Mouse (Mus musculus) layer of hippocampus, adult 11-12 months (tissue): ENCODE measurements around the gene Ndrg2.
"Not testable (repeated sequence)": the region's sequence is repeated elsewhere in the genome, so short reads cannot be mapped to it uniquely, and the experiment has no call there.

Experiments used
- DNase-seq: peaks from one replicate; pipeline ENCODE4 v3.0.0; 2022; ENCODE audit warnings: low spot score

The Ndrg2 gene

DNA sequence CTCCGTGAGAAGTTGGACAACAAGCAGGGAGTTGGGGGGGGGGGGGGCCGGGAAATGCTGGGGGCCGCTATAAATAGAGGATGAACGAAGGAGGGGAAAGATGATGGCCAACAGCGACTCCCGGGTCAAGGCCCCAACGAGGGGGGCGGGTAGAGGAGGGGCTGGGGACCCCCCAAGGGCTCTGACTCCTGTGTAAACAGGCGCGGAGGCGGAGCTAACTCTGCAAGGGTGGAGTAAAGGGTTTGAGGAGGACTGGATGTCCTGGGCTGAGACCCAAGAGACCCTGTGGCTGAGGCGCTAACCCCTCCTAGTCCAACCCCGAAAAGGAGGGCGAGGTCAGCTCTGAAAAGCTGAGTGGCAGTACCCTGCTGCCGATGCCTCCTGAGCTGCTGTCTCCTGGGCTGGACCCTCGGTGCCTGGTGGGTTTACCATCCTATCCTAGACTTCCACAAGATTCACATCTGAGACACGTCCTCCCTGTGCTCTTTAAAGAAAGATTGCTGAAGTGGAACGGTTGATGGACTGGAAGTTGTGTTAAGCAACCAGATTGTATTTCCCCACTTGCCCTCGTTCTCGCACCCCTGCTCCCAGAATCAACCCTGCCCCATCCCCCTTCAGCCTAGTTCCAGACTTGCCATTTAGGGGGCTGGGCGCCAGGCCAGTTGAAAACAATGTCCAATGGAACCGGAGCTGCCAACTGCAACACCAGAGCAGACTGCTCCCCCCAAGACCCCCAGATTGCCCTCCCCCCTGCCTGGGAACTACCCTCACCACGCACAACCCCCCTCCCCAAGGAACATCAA, at the start of gene Ndrg2:
Gene Ndrg2, minus strand, starts transcription at position 199 of the 803 bp plus-strand sequence.
- peak; percentile 75 for DNase-seq

DNA sequence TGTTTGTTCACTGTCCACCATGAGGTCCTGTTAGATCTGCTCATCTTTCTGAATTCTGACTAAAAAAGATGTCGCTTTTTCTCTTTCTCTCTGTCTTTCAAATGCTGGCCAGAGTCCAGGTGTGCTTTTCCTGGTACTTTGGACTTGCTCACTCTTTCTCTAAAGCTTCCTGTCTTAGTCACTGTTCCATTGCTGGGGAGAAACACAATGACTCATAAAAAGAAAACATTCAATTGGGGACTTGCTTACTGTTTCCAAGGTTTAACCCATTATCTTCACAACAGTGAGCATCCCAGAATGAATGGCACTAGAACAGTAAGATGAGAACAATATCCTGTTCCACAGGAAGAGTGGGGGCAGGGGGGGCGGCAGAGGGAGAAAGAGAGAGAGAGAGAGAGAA, 46.4 kb upstream of the Ndrg2 start:
- no peak for DNase-seq

DNA sequence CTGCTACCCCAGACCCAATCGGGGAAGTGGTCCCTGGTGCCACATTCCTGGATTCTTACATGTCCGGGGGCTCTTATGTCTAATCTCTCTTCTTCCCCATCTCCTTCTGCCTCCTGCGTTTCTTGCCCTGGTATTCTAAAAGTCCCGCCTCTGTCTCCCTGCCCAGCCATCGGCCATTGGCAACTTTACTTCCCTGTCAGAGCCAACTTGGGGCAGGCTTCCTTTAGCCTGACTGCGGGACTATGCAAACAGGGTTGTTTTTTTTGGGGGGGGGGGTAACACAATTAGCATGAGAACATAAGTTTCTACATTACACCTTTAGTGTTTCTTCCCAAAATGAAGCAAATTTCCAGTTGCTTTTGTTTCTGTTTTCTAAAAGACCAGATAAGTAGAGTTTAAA, 29.4 kb upstream of the Ndrg2 start:
- DNase-seq = no peak

DNA sequence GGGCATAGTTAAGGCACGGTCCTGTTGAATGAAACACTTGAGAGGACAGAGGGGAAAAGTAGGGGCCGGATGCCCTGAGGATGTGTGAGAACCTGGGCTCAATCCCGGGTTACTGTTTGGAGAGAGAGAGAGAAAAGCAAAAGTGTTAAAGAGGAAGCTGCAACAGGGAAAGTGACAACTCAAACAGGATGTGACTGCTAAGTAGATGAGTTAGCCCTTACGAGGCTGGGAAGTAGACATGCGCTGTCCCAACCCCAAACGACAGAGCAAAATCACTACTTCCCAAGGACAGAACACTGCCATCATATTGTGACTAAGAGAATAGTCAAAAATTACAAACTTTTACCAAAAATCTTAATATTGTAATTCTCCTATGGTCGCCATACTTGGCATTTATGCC, 28.3 kb upstream of the Ndrg2 start:
- no peak for DNase-seq

DNA sequence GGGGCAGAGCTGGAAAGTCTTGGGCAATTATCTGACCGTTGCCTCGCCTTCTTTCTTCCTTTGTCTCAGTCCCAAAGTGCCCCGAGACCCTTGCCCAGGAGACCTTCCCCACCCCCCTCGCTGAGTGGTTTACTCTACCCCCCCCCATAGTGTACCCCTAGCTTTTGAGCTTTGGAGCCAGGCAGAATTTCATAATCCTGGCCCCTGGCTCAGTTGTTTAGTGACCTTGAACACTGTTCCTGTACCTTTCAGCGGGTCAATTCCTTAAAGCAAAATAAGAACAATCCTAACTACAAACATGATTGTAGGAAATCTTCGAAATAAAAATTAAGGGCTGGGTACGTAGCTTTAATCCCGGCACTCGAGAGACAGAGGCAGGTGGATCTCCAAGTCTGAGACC, 27.6 kb upstream of the Ndrg2 start:
- no peak for DNase-seq

- DNase-seq = no peak
Measured at GRCm38 (mm10) chr14:51940944-51941560, 27.1 kb upstream of the Ndrg2 start.

- no peak for DNase-seq
Measured at GRCm38 (mm10) chr14:51939005-51939404, 25.0 kb upstream of the Ndrg2 start.

DNA sequence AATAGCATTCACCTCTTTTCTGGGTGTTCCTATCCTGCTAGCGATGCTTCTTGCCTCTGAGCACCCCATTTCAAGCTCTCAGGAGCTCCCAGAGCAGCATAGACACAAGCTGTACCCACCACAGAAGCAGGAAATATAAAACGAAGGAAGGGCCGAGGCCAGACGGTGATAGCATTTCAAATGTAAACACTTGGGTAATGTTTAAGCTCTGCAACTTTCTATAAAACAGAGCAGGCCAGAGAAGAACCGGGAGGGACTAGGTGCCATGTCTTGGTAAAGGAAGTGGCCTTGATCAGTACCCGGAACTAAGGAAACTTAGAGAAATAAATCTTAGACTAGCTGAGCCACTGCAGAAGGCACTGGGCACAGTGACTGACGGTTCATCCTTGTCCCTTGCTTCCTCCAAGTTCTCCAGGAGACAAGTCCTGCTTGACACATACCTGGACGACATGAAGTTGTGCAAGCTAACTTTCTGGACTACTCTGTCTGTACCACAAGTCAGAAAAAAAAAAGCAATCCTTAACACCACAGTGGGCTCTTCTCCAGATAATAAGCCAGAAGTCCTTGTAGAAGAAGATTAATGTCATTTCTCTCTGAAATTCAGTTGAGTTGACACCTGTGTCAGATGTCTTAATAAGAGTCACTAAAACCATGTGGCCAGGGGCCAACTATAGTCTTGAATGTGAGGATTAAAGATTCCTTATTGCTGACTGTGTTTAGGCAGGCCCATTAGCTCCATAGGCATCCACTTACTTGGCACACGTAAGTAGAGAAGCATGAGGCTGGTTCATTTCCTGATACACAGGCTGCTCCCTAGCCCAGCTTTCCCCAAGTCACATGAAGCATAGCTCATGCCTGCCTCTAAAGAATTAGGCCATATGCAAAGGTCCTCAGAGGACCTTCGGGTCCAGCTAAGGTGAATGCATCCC, 18.4 kb upstream of the Ndrg2 start:
- no peak for DNase-seq

GRCm38 (mm10) chr14:51930824-51931223, 16.9 kb upstream of the Ndrg2 start:
- DNase-seq = peak; percentile 77

GRCm38 (mm10) chr14:51929968-51930367, 16.0 kb upstream of the Ndrg2 start:
- no peak for DNase-seq

DNA sequence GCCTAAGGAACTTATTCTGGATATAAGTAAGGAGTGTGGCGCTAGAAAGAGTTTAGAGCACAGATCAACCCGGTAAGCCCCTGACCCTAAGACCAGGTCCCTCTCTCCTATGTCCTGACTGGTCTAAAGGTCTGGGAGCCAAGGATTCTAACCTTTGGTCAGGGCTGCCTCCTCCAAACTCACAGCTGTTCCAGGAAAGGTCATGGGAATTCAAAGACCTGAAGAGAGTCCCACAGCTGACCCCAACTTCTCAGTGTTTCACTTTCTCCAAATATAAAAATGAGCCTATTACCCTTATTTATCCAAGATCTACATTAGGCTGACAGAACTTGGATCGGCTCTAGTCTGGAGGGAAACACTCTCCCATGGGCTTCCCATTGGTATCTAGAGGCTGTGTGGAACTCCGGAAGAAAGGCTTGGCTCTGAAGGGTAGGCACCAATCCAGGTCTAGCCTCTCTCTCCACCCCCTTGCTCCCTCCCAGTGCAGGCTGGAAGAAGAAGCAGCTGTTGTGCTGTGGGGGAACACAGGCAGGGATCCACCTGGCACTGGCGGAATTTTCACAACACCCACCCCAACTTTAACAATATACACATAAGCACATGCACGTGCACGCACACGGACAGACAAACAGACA, 15.5 kb upstream of the Ndrg2 start:
- peak; percentile 64 for DNase-seq

DNA sequence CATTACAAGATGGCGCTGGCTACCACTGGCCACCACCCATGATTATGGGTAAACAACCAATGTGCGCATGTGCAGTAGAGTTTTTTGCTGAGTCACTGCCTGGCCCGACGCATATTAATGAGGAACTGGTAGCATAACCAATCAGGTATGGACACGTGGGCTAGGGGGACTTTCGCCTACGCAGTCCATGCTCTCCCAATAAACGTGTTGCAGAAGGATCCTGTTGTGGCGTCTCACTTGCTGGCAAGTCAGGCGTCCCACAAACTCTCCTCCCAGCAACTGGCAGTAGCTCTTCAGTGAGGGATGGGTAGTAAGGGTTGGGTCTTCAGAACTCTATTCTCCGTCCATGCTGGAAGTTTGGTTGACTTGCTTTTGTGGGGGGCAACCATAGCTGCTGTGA, 13.0 kb upstream of the Ndrg2 start:
- not testable (repeated sequence) for DNase-seq

- DNase-seq = no peak
Measured at GRCm38 (mm10) chr14:51923492-51923891, 9.5 kb upstream of the Ndrg2 start.

GRCm38 (mm10) chr14:51922910-51923309, 9.0 kb upstream of the Ndrg2 start:
- no peak for DNase-seq

DNA sequence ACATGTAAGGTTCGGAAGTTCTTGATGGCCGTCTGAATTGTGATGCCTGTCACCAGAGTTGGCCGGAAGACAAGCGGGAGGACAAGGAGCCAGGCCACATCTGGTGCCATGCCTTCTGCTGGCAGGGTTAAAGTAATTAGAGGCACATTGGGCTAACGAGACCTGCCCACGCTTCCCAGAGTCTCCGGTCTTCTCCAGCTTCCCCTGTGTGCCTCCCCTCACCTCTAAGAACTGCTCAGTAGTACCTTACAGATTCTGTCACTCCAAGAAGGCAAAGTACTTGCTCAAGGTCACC, 8.6 kb upstream of the Ndrg2 start, which contains the start of gene Rnase13:
Gene Rnase13, minus strand, starts transcription at position 203 of the 295 bp plus-strand sequence.
- no peak for DNase-seq

DNA sequence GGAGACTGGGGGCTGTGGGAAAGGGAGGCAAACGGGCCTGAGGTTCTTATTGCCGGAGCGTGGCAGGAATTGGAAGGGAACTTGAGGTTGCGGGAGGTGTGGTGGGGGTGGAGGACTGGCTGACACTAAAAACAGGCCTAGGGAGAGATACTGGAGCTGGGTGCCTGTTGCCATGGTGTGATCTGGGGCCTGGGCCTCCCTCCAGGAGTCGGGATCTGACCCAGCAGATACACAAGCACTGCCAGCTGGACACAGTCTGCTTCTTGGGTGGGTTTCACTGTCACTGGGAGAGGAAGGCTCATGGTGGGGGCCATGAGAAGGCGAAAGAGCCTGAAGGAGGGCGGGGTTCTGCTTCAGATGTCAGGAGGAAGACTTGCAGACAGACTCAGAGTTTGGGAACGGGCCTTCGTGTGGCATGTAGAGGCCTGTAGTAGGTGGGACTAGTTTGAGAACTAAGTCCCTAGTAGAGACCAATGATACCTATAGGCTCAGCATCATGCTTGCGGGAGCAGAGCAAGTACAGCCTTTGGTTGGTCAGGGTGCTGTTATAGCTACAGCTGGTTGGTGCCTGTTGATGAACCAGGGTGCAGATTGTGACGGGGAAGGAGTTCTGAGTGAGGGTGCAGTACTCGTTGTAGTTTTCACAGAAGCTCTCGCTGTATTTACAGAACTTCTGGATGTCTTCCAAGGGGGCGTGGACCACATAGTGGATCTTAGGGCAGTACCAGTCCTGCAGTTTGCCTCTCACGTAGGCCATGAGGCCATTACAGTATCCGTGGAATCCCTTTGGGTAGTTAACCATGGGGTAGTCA, 8.0 kb upstream of the Ndrg2 start:
- DNase-seq = peak; percentile 55

DNA sequence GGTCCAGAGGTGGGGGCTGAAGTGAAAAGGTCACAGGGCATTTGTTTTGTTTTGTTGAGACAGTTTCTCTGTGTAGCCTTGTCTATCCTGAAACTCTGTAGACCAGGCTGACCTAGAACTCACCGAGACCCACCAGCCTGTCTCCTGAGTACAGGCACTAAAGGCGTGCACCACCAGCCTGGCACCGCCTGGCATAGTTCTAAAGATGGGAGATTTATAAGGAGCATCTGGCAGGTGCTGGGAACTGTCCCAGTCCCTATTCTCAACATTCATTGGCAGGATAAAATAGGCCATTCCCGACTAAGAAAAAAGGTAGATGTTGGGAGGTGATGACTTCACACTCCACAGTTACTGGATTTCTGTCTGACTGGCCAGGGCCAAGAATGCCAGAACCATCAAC, 5.0 kb upstream of the Ndrg2 start:
- no peak for DNase-seq

GRCm38 (mm10) chr14:51918125-51918524, 4.2 kb upstream of the Ndrg2 start, which contains the start of gene Tppp2:
Gene Tppp2 (plus strand): TSS chr14:51918425.
- DNase-seq = no peak

DNA sequence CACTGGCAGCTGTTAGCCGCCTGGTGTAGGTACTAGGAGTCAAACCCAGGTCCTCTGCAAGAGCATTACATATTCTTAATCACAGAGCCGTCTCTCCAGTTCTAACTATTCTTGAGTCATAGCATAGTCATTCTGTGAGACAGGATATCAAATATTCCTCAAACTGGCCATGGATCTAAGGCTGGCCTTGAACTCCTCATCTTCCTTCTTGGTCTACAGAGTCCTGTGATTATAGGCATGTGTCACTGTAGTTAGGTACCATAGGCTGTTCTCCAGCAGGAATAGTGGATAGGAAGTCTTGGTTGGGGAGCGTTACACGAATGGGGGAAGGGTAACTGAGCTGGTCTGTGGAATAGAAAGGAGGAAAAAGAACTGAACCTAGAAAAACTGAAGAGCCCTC, 2.6 kb upstream of the Ndrg2 start:
- DNase-seq = no peak

GRCm38 (mm10) chr14:51915030-51915429, 1.1 kb upstream of the Ndrg2 start:
- DNase-seq = no peak
